8 mouse cellular contexts compared by ENCODE assay signal in genomic region chr9:46013009-46013586, GRCm38 (mm10). TPM values are rescaled to one million over a fixed set of nuclear protein-coding genes. Genes with fewer than 3 reads are reported as not detected.
DNase-seq lines count a peak whose midpoint lies in the region; ATAC-seq and TF ChIP-seq lines count a peak whose summit lies in the region.

No protein-coding gene starts in this region.

- no peak for TF ChIP-seq CTCF in G1E (IDR thresholded peaks at IDR 0.05; ENCODE audit: low read depth, low read length)

- WGBS in heart, embryonic 13.5 days, result under 1% methylated on average over 45 of the region's 46 CpGs
- WGBS in stomach, embryonic 15.5 days, result under 1% methylated on average over 45 of the region's 46 CpGs

- H3K36me3 ChIP-seq in G1E (replicated peaks), result peaks cover 24% of the 10 kb centered on the region
- peaks cover 1% of the 10 kb centered on the region; the same call in 1 of the 2 replicates for H3K36me3 ChIP-seq in heart, embryonic 13.5 days
- no peaks in the 10 kb centered on the region for H3K36me3 ChIP-seq in stomach, embryonic 15.5 days

- H3K4me3 ChIP-seq in G1E (ENCODE audit: low read depth, low read length), result peak overlapping the region; percentile 99
- peak overlapping the region; percentile 99 for H3K4me3 ChIP-seq in heart, embryonic 13.5 days
- H3K4me3 ChIP-seq in stomach, embryonic 15.5 days (replicated peaks), result peak overlapping the region; percentile 84

- no peaks in the 10 kb centered on the region for H3K9me3 ChIP-seq in G1E (replicated peaks)
- H3K9me3 ChIP-seq in heart, embryonic 13.5 days, result no peaks in the 10 kb centered on the region
- H3K9me3 ChIP-seq in stomach, embryonic 15.5 days, result no peaks in the 10 kb centered on the region

- no peaks in the 10 kb centered on the region for H3K27me3 ChIP-seq in G1E (ENCODE audit: insufficient read depth, low read length)
- no peaks in the 10 kb centered on the region for H3K27me3 ChIP-seq in heart, embryonic 13.5 days (replicated peaks)
- no peaks in the 10 kb centered on the region for H3K27me3 ChIP-seq in stomach, embryonic 15.5 days (replicated peaks)

- peaks cover 64% of the 10 kb centered on the region for H3K4me1 ChIP-seq in G1E (ENCODE audit: insufficient read depth, low read depth, low read length)
- peaks cover 58% of the 10 kb centered on the region for H3K4me1 ChIP-seq in heart, embryonic 13.5 days
- peaks cover 22% of the 10 kb centered on the region for H3K4me1 ChIP-seq in stomach, embryonic 15.5 days

- peak overlapping the region; percentile 83 for H3K4me2 ChIP-seq in heart, embryonic 13.5 days
- peak overlapping the region; percentile 70 for H3K4me2 ChIP-seq in stomach, embryonic 15.5 days

- H3K27ac ChIP-seq in heart, embryonic 13.5 days (replicated peaks), result peak overlapping the region; percentile 94
- H3K27ac ChIP-seq in stomach, embryonic 15.5 days, result peak overlapping the region; percentile 88

- ATAC-seq in G1E (ENCODE audit: extremely low read depth, insufficient number of reproducible peaks, low FRiP score, poor library complexity, severe bottlenecking), result no peak
- ATAC-seq in heart, embryonic 13.5 days (ENCODE audit: extremely low read depth, insufficient number of reproducible peaks, low FRiP score, low TSS enrichment), result peak; percentile 48
- peak; percentile 30 for ATAC-seq in stomach, embryonic 15.5 days (ENCODE audit: insufficient read depth, low FRiP score, low read depth)

- peak; percentile 42 for DNase-seq in gastrocnemius, adult 18-20 months (ENCODE audit: low spot score)
- DNase-seq in gastrocnemius, postnatal 10 days, result no peak
- peak; percentile 32 for DNase-seq in G1E (ENCODE audit: low spot score)
- peak; percentile 63 for DNase-seq in embryo, embryonic 10.5 days (ENCODE audit: low spot score)
- DNase-seq in kidney, postnatal 10 days, result peak; percentile 72
- peak; percentile 47 for DNase-seq in mesoderm, embryonic 11.5 days (ENCODE audit: low read depth, low spot score)

- peak overlapping the region; percentile 99 for H3K9ac ChIP-seq in heart, embryonic 13.5 days
- H3K9ac ChIP-seq in stomach, embryonic 15.5 days, result peak overlapping the region; percentile 91

RNA-seq across cellular contexts. Expression of gene Sik3, which starts 0.5 kb away (rescaled TPM):
- total RNA-seq in gastrocnemius, adult 18-20 months (2021), result 10 to 100 TPM; 37.4 to 38.3 TPM
- 10 to 100 TPM; 52.7 to 52.9 TPM for total RNA-seq in gastrocnemius, postnatal 10 days (2021)
- total RNA-seq in G1E (2014; fragmentation: Nextera tagmentation) (99.0 and 111 TPM in 2 replicates), G1E (2017) (30.1 and 30.5 TPM in 2 replicates)
- 41.8 and 49.1 TPM in 2 replicates for polyA plus RNA-seq in G1E (2012)
- polyA plus RNA-seq in heart, embryonic 13.5 days (2015; fragmentation: Nextera tagmentation; extraction: Ambion mirVana), result 4.7 and 5.8 TPM in 2 replicates
- 11.5 and 15.3 TPM in 2 replicates for polyA plus RNA-seq in stomach, embryonic 15.5 days (2015; fragmentation: Nextera tagmentation; extraction: Ambion mirVana)

RNA-seq across cellular contexts. Expression of gene Pafah1b2, which starts 0.6 kb away (rescaled TPM):
- 10 to 100 TPM; 23.6 to 32.0 TPM for total RNA-seq in gastrocnemius, adult 18-20 months (2021)
- total RNA-seq in gastrocnemius, postnatal 10 days (2021), result 10 to 100 TPM; 62.5 to 73.1 TPM
- 61.1 and 65.5 TPM in 2 replicates for total RNA-seq in G1E (2014; fragmentation: Nextera tagmentation)
- total RNA-seq in G1E (2017), result 96.7 and 134 TPM in 2 replicates
- polyA plus RNA-seq in G1E (2012), result 126 and 154 TPM in 2 replicates
- polyA plus RNA-seq in heart, embryonic 13.5 days (2015; fragmentation: Nextera tagmentation; extraction: Ambion mirVana), result 133 and 137 TPM in 2 replicates
- polyA plus RNA-seq in stomach, embryonic 15.5 days (2015; fragmentation: Nextera tagmentation; extraction: Ambion mirVana), result 144 and 148 TPM in 2 replicates

RNA-seq across cellular contexts. Expression of gene Sidt2, which starts 58.0 kb away (rescaled TPM):
- total RNA-seq in gastrocnemius, adult 18-20 months (2021), result 10 to 100 TPM; 57.8 to 66.2 TPM
- 10 to 100 TPM; 57.8 to 58.2 TPM for total RNA-seq in gastrocnemius, postnatal 10 days (2021)
- total RNA-seq in G1E (2014; fragmentation: Nextera tagmentation) (54.4 and 78.3 TPM in 2 replicates), G1E (2017) (14.6 and 17.7 TPM in 2 replicates)
- polyA plus RNA-seq in G1E (2012), result 25.7 and 26.4 TPM in 2 replicates
- polyA plus RNA-seq in heart, embryonic 13.5 days (2015; fragmentation: Nextera tagmentation; extraction: Ambion mirVana), result 35.5 and 36.3 TPM in 2 replicates
- 43.8 and 47.9 TPM in 2 replicates for polyA plus RNA-seq in stomach, embryonic 15.5 days (2015; fragmentation: Nextera tagmentation; extraction: Ambion mirVana)
